Mouse (Mus musculus) monocyte, adult 2 months (primary cell): ENCODE measurements at regions not wholly inside any gene's neighbourhood (a gene's known extent, or its start where the extent isn't known, plus 50 kb on each side); places are given as distances from the start of the nearest gene placed in this dataset.

Source experiments
- DNase-seq, 2 experiments: peaks; one replicate each; pipeline ENCODE4 v3.0.0; 2022; ENCODE audit warnings: low spot score in 2 of 2, low read depth in 1 of 2

- no peak for DNase-seq
Measured at GRCm38 (mm10) chr9:84178705-84179104, 253.8 kb downstream of the Bckdhb start.

DNA sequence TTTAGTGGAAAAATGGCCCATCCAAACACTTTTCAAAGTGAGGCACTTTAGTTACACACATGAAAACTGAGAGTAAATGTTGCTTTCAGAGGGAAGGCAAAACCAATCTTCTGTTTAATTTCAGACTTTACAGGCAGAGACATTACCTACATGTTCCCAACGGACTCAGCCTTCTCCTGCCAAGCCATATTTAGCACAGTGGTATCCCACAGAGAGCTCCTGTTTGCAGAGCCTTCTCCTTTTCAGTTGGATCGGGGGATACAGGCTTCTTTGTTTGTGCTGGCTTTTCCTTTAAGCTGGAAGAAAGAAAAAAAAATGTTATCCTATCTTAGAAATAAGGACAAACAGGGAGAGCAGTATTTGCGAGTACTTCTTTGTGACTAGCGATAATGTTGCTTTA lies 254.3 kb downstream of the Bckdhb start:
- DNase-seq = no peak

- DNase-seq = no peak
Measured at GRCm38 (mm10) chr9:84183637-84184374, 258.9 kb downstream of the Bckdhb start.

- no peak for DNase-seq
Measured at GRCm38 (mm10) chr9:84187531-84187930, 262.6 kb downstream of the Bckdhb start.

- no peak for DNase-seq
Measured at GRCm38 (mm10) chr9:84193405-84193804, 268.5 kb downstream of the Bckdhb start.

DNA sequence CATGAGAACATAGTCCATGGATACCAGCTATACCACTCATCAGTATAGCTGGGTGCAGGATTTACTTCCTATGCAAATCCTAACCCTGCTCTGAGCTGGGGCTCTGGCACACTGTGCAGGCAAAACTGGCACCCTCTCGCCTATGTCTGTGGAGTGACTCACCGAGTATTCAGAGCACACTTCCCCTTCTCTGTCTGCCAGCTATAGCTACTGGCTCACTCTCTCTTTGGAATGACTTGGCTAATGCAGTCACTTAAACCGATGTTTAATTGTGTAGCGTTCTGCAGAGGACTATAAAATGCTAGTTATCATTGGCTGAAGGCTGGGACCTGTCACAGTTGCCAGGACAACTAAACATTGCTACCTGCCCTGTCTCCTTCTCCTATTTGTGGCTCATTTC lies 269.8 kb downstream of the Bckdhb start:
- no peak for DNase-seq

DNA sequence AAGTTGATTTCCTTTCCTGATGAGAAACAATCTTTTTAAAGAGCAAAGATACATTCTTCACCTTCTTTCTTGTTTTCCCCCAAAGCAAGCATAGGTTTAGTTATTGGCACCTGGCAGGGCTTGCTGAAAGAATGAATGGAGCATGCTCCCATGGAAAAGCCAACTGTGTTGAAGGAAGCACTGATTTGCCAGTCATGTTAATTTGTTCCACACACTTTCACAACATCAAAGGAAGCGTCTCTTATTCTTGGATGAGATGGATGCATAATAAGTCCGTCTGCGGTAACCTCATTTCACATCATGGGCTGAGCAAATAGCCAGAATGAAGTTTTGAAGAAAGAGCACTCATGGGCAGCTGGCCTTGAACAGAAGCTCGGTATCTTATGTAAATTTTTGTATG lies 270.4 kb downstream of the Bckdhb start:
- DNase-seq = no peak

GRCm38 (mm10) chr9:84200208-84200607 lies 275.3 kb downstream of the Bckdhb start:
- DNase-seq = no peak

DNA sequence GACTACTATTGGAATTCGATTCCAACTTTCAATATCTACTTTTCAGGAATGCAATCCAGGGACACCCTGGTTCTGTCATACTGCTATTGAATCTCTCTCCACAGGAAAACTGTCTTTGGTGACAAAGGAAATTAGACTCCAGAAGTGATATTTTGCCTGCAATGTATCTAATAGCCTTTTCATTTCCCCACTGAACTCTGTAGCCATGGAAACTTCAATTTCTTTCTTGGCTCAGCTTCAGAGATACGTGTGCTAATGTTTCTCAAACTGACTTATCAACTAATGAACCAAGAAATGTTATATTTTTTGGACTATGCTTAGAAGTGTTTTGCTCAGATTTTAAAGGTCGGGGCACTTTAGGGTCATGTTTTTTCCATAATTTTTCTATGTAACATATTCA lies 279.1 kb downstream of the Bckdhb start:
- DNase-seq = no peak

DNA sequence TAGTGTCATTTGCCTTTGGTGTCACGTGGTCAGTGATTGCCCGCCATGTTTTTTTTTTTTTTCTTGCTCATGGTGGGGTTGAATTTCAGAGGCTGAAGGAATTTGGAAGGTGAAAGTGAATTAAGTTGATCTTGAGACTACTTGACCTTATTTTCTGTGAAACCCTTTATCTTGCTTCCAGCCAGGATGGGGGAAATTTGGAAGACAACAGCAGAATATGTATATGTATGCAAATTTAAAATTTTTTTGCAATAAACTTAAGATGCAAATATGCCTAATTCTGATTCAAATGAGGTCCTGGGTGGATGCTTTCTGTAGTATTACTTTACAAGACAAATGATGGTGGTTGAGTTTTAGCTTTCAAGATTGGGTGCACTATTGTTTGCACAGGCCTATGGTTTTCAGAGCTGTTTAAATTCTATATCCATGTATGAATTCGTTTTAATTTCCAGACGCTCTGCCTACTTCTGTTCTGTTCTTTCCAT lies 315.6 kb downstream of the Bckdhb start:
- DNase-seq = no peak

DNA sequence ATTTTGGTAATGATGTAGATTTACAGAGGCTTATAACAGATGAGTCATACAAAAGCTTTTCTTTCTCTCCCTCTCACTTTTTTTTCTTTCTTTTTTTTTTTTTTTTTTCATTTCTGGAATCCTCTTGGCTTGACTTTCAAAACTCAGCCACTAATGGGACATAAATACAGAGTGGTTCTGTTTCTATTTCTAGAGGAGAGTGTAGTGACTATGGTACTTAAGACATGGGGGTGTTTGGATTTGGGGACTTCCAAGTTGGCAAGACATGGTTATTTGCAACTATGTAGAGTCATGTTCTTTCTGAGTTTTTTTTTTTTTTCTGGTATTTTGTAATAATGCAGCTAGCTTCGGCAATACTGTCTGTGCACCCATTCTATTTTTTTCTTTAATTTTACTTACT lies 324.8 kb downstream of the Bckdhb start:
- no peak for DNase-seq

DNA sequence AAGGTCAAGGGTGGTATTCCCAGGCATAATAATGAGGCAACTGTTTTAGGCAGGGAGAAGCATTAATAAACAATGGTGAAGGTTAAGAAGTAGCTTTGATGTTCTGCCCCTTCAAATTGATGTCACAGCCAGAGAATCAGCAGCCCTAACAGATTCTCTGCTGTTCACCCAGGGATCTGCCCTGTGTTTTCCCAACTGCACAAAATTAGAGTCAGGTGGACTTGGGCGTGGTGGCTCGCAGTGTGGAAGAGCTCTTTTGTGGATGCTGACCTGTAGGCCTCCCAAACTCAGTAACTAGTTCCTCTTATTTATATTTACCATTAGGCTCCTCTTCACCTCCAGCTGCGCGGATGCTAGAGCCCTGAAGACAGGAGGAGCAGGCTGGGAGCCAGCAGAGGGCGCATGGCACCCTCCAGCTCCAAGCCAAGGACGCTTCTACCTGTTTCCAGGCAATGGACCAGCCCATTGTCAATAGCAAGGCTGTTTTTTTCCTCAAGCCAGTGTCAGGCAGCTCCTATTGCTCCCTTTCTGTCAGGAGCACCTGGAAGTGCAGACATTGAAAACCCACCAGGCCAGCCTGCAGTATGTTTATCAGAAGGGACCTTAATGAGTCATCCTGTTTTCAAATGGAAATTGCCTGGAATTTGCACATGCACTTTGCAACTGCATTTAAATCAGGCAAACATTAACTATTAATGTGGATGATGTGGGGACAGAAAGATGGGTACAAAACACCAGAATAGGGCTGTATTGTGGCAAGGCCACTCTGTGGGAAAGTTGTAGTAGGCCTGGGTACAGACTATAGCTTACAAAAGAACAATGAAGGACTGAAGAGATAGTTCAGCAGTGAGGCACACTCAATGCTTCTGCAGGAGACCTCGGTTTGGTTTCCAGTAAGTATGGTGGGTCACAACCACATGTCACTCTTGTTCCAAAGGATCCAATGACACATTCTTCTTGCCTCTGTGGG lies 328.4 kb downstream of the Bckdhb start:
- DNase-seq = no peak

DNA sequence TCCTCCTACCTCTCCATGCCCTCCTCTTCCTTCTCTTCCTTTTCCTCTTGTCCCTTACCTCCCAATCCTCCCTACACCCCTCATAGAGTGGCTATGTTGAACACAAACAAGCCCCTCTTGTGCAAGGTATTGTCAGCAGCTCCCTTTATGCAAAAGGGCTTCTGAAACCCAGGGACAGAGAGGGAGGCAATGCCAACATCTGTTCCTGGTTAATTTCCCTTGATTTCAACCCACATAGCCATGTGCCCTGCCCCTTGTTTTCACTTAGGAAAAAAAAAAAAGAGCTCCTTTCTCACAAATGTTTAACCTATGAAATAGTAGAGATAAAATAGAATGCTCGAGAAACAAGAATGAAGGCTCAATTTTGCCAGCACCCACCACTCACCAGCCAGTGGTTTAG lies 333.5 kb downstream of the Bckdhb start:
- DNase-seq = no peak

DNA sequence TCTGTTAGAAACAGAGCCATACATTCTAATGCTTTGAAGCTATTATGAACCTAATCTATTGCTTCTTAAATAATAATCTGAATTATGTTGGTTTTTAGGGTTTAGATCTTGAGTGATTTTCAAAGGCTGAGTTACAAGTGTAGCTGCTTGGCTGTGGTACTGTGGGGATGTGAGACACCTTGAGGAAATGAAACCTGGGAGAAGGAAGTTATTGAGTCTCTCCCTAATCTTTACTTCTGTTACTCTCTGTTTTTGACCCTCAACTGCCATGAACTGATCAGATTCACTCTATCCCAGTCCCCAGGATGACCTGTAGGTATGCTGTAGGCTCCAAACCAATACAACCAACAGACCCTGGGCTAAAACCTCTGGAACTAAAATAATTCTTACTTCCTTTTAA lies 334.8 kb downstream of the Bckdhb start:
- no peak for DNase-seq

GRCm38 (mm10) chr9:84262151-84262550 lies 337.2 kb downstream of the Bckdhb start:
- no peak for DNase-seq

DNA sequence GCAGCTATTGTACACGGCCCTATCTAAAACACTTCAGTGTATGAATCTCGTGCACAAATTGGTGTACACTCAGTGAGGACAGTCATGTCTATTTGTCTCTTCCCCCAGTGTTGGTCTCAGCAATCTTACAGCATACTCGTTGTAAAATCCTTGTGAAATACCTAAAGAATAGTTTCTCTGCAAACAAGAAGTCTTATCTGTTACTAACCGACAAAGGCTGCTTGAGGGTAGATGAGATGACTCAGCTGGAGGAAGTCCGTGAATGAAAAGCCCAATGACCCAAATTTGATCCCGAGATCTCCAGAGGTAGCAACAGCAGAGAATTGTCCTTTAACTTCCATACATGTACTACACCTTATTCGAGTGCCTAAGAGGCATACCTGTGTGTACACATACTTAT lies 342.0 kb downstream of the Bckdhb start:
- no peak for DNase-seq

DNA sequence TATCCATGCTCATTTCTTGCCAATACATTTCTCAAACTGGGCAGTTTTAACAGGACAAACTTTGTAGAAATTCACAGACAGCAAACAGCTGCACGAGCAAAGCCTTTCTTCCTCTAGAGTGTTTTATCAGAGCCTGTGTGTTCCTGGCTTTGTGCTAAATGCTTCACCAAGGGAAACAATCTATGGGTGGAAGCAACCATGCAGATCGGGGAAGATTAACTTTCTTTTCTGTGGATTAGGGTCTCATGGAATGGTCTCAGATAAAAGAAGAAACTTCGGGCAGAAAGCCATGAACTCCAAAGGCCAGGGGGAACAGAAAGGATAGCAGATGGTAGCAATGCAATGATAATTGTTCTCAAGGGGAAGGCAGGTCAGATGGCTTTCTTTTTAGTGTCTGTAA lies 349.7 kb downstream of the Bckdhb start:
- no peak for DNase-seq

DNA sequence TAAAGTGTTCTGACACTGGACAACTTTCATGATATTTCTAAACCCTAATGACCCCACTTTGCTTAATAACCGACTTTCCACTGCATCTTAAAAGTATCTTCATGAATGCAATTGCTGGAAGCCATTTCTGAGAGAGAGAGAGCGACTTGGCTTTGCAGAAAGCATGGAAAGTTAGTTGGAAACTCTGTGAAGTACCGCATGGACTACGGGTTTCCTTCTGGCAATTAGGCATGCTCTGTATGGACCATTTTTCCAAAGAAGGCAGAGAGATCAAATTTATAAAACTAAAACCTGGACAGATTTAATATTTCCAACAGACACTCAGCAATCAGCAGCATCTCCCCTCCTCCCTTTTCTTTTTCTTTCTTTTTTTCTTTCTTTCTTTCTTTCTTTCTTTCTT lies 353.4 kb downstream of the Bckdhb start:
- no peak for DNase-seq

DNA sequence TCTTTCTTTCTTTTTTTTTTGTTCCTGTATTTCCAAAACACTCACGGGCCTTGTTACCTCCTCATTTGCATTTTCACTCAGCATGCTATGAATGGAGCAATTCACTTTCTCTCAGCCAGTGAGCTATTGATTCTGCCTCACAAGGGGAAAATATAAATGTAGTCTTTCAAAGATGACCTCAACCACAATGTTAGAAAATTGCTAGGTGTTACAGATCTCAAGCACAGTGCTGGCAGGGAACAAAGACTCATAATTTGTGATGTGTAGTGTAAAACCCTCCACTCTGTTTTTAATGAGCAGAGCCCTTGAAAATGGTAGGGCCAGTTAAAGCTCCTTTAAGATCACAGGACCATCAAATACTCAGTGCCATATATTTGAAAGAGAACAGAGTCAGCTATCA lies 353.8 kb downstream of the Bckdhb start:
- DNase-seq = no peak

GRCm38 (mm10) chr9:84280898-84281297 lies 356.0 kb downstream of the Bckdhb start:
- no peak for DNase-seq

- peak in 1 of 2 experiments; percentile 3 for DNase-seq
Measured at GRCm38 (mm10) chr9:84281610-84282009, 356.7 kb downstream of the Bckdhb start.

DNA sequence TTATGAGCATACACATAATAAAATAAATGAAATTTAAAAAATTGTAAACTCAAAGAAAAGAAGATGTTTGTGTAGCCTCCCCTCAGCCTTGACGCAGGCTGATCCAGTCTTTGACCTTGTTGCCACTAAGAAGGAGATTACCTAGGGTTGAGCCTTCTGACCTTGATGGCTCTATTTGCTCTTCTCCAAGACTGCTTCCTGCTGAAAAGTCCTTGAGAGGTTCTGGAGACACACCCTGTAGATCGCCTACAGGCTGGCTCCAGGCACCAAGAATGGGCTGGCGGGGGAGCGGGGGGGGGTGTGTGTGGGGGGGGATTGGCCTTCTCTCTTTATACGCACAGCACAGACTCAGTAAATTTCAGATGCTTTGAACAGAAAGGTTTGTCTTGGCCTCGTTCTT lies 358.4 kb downstream of the Bckdhb start:
- DNase-seq = no peak
